Mouse (Mus musculus) hindbrain, embryonic 11.5 days (tissue): ENCODE results near the gene Spns2. TPM values are rescaled to one million over a fixed set of nuclear protein-coding genes. Genes with fewer than 3 reads are reported as not detected.

Experiments used
- ATAC-seq: fragments of 200-750 bp; cut with Nextera tagmentation; 2 replicates; pipeline ENCODE4 v1.8.0; 2017; ENCODE audit warnings: mild to moderate bottlenecking, moderate TSS enrichment, moderate library complexity; ENCODE audit not compliant: low FRiP score
- DNase-seq: peaks from one replicate; pipeline ENCODE4 v3.0.0-alpha.2; 2015; ENCODE audit warnings: low spot score
- H3K27ac ChIP-seq: fragments of 300-500 bp; sonication (generic); 2 replicates; pipeline ENCODE4 v1.5.1; 2014; ENCODE audit warnings: mild to moderate bottlenecking, low read depth, low read length
- H3K27me3 ChIP-seq: fragments of 300-500 bp; sonication (generic); 2 replicates; pipeline ENCODE4 v1.6.1; 2014; ENCODE audit warnings: mild to moderate bottlenecking, low read length, moderate library complexity, mixed read lengths; ENCODE audit not compliant: control insufficient read depth, insufficient read depth
- H3K36me3 ChIP-seq: fragments of 300-500 bp; sonication (generic); 2 replicates; pipeline ENCODE4 v1.6.1; 2014; ENCODE audit warnings: mild to moderate bottlenecking, low read length, moderate library complexity, mixed read lengths; ENCODE audit not compliant: control insufficient read depth, insufficient read depth
- H3K4me1 ChIP-seq: fragments of 300-500 bp; sonication (generic); replicated peaks from 2 replicates; pipeline ENCODE4 v1.6.1; 2014; ENCODE audit warnings: low read length, mixed read lengths; ENCODE audit not compliant: control insufficient read depth, insufficient read depth
- H3K4me2 ChIP-seq: fragments of 300-500 bp; sonication (generic); replicated peaks from 2 replicates; pipeline ENCODE4 v1.6.1; 2014; ENCODE audit warnings: mild to moderate bottlenecking, low read depth, low read length
- H3K4me3 ChIP-seq: fragments of 300-500 bp; sonication (generic); 2 replicates; pipeline ENCODE4 v1.5.1; 2014; ENCODE audit warnings: low read depth, low read length
- H3K9ac ChIP-seq: fragments of 300-500 bp; sonication (generic); 2 replicates; pipeline ENCODE4 v1.6.1; 2014; ENCODE audit warnings: low read depth, low read length
- H3K9me3 ChIP-seq: fragments of 300-500 bp; sonication (generic); 2 replicates; pipeline ENCODE4 v1.6.1; 2016; ENCODE audit warnings: low read length; ENCODE audit not compliant: control insufficient read depth
- WGBS: fragments of 180-500 bp; shearing (Covaris S2); extraction: QIAGEN DNeasy Blood & Tissue Kit; methylation state at CpG from one replicate; pipeline ENCODE4 v1.1.7; 2014; 5-methylcytosine and 5-hydroxymethylcytosine counted together
- polyA plus RNA-seq: library from polyadenylated mRNA; unstranded; fragments of >200 nt; fragmentation: Nextera tagmentation; extraction: Ambion mirVana; gene quantifications from 2 replicates; pipeline ENCODE4 v1.2.1, GENCODE M21; 2014

The Spns2 gene
- polyA plus RNA-seq, 1 experiment from 2014 or later, result 5.3 TPM

DNA sequence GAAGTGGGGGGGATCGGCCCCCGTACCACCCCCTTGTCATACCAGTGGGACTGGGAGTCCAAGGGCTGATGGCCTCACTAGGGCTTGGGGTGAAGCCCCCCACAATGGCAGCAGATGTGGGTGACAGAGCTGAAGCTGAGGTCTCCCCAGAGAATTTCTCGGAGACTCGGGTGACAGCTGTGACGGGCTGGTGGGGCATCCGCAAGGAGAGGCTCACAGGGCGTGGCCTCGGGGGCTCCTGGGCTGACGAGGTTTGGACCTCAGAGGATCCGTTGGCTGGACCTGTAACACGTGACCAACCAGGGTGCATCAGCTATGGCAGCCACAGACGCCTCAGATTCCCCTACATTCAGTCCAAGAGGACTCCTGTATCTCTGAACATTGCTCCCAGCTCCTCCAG lies 86.7 kb downstream of the Spns2 start:
- DNase-seq (no peak), ATAC-seq (no peak)
- Histone ChIP-seq H3K9me3 (no peaks in the 10 kb centered on the region), H3K9ac (no peak overlapping the region), H3K4me3 (no peak overlapping the region), H3K27me3 (no peaks in the 10 kb centered on the region), H3K4me1 (no peaks in the 10 kb centered on the region; the same call in 1 of the 2 replicates), H3K4me2 (no peak overlapping the region), H3K27ac (no peak overlapping the region), H3K36me3 (no peaks in the 10 kb centered on the region)
- WGBS, result 88% methylated on average over 12 of the region's 12 CpGs

DNA sequence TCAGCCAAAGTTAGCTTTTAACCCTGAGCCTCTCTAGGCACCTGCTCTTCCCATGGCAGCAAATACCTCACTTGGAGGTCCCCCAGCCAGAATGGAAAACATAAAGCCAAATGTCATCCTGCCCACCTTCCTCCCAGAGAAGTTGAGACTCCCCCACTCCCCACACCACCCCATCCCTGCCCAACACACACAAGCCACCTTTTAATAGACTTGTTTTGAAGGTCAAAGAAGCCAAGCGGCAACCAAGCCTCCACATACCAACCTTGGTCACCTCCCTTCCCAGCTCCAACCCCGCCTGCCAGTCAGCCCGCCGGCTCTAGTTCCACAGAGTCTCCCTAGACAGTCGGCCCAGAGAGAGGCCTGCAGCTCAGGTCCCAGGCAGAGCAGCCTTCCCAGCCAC lies 87.7 kb downstream of the Spns2 start:
- Histone ChIP-seq H3K4me2 (no peak overlapping the region), H3K9ac (no peak overlapping the region), H3K36me3 (no peaks in the 10 kb centered on the region), H3K27me3 (no peaks in the 10 kb centered on the region), H3K9me3 (no peaks in the 10 kb centered on the region), H3K4me3 (no peak overlapping the region), H3K4me1 (no peaks in the 10 kb centered on the region; the same call in 1 of the 2 replicates), H3K27ac (no peak overlapping the region)
- WGBS, result 64% methylated on average over 5 of the region's 5 CpGs
- no peak for ATAC-seq
- DNase-seq, result no peak

Other genes with a start within 250 kb of the Spns2 start
- gene Slc13a5, start 222.7 kb downstream of the Spns2 start, polyA plus RNA-seq, result 0.29 and 0.32 TPM in 2 replicates
- gene Xaf1, start 188.3 kb downstream of the Spns2 start, polyA plus RNA-seq, result 0.98 and 1.3 TPM in 2 replicates
- gene Fbxo39, start 175.5 kb downstream of the Spns2 start, polyA plus RNA-seq, result not detected in 2 replicates
- gene Tekt1, start 127.5 kb downstream of the Spns2 start, polyA plus RNA-seq, result 8.7 and 8.9 TPM in 2 replicates
- 4.7 and 8.7 TPM in 2 replicates for gene Smtnl2, start 78.2 kb downstream of the Spns2 start, polyA plus RNA-seq
- not detected in 2 replicates for gene Ggt6, start 54.4 kb downstream of the Spns2 start, polyA plus RNA-seq
- gene Mybbp1a, start 48.5 kb downstream of the Spns2 start, polyA plus RNA-seq, result 112 and 145 TPM in 2 replicates
- gene Spns3, start 60.6 kb upstream of the Spns2 start, polyA plus RNA-seq, result not detected in 2 replicates
- 127 and 131 TPM in 2 replicates for gene Ube2g1, start 117.4 kb upstream of the Spns2 start, polyA plus RNA-seq
- gene Ankfy1, start 200.1 kb upstream of the Spns2 start, polyA plus RNA-seq, result 28.1 and 30.6 TPM in 2 replicates